Mouse (Mus musculus) embryonic facial prominence, embryonic 13.5 days (tissue): ENCODE data around the gene Cyp1a2. TPM values are rescaled to one million over a fixed set of nuclear protein-coding genes. Genes with fewer than 3 reads are reported as not detected.

Experiments used
- ATAC-seq: fragments of 200-750 bp; cut with Nextera tagmentation; 2 replicates; pipeline ENCODE4 v1.8.0; 2017; ENCODE audit warnings: low read depth; ENCODE audit not compliant: insufficient number of reproducible peaks, insufficient read depth, low FRiP score, low TSS enrichment
- H3K27ac ChIP-seq: fragments of 300-500 bp; sonication (generic); 2 replicates; pipeline ENCODE4 v1.5.1; 2015; ENCODE audit warnings: moderate library complexity, mild to moderate bottlenecking, inconsistent platforms
- H3K27me3 ChIP-seq: fragments of 300-500 bp; sonication (generic); 2 replicates; pipeline ENCODE4 v1.6.1; 2015; ENCODE audit warnings: mild to moderate bottlenecking, inconsistent platforms
- H3K36me3 ChIP-seq: fragments of 300-500 bp; sonication (generic); 2 replicates; pipeline ENCODE4 v1.6.1; 2015; ENCODE audit warnings: mild to moderate bottlenecking, inconsistent platforms
- H3K4me1 ChIP-seq: fragments of 300-500 bp; sonication (generic); 2 replicates; pipeline ENCODE4 v1.6.1; 2015; ENCODE audit warnings: inconsistent platforms
- H3K4me2 ChIP-seq: fragments of 300-500 bp; sonication (generic); 2 replicates; pipeline ENCODE4 v1.6.1; 2015; ENCODE audit warnings: moderate library complexity, mild to moderate bottlenecking, inconsistent platforms
- H3K4me3 ChIP-seq: fragments of 300-500 bp; sonication (generic); 2 replicates; pipeline ENCODE4 v1.5.1; 2015; ENCODE audit warnings: mild to moderate bottlenecking, inconsistent platforms
- H3K9ac ChIP-seq: fragments of 300-500 bp; sonication (generic); 2 replicates; pipeline ENCODE4 v1.6.1; 2015; ENCODE audit warnings: mild to moderate bottlenecking, inconsistent platforms
- H3K9me3 ChIP-seq: fragments of 300-500 bp; sonication (generic); 2 replicates; pipeline ENCODE4 v1.6.1; 2016; ENCODE audit warnings: inconsistent platforms
- WGBS: fragments of 180-500 bp; shearing (Covaris S2); methylation state at CpG from one replicate; pipeline ENCODE4 v1.1.7; 2015; ENCODE audit warnings: mixed read lengths; 5-methylcytosine and 5-hydroxymethylcytosine counted together
- polyA plus RNA-seq: library from polyadenylated mRNA; unstranded; fragments of >200 nt; fragmentation: Nextera tagmentation; extraction: Ambion mirVana; gene quantifications from 2 replicates; pipeline ENCODE4 v1.2.1, GENCODE M21; 2015

The Cyp1a2 gene
- polyA plus RNA-seq, 1 experiment from 2014 or later: not detected

GRCm38 (mm10) chr9:57633481-57634024 is 50.0 kb downstream of the Cyp1a2 start:
- no peak overlapping the region for H3K27ac ChIP-seq
- no peak for ATAC-seq
- no peak overlapping the region for H3K4me2 ChIP-seq
- no peaks in the 10 kb centered on the region for H3K27me3 ChIP-seq
- peaks cover 23% of the 10 kb centered on the region for H3K4me1 ChIP-seq
- H3K9ac ChIP-seq: no peak overlapping the region
- WGBS: 40% methylated on average over 4 of the region's 4 CpGs
- H3K9me3 ChIP-seq: no peaks in the 10 kb centered on the region
- H3K4me3 ChIP-seq: no peak overlapping the region
- peaks cover 42% of the 10 kb centered on the region for H3K36me3 ChIP-seq

- H3K36me3 ChIP-seq: peaks cover 79% of the 10 kb centered on the region
- no peak overlapping the region for H3K4me3 ChIP-seq
- peaks cover 3% of the 10 kb centered on the region for H3K4me1 ChIP-seq
- no peak overlapping the region for H3K4me2 ChIP-seq
- peak; percentile 50; the same call in 1 of the 2 replicates for ATAC-seq
- WGBS: 71% methylated on average over 14 of the region's 14 CpGs
- no peak overlapping the region for H3K9ac ChIP-seq
- no peaks in the 10 kb centered on the region for H3K9me3 ChIP-seq
- no peaks in the 10 kb centered on the region for H3K27me3 ChIP-seq
- H3K27ac ChIP-seq: no peak overlapping the region
Measured at GRCm38 (mm10) chr9:57629118-57629874, 54.2 kb downstream of the Cyp1a2 start.

DNA sequence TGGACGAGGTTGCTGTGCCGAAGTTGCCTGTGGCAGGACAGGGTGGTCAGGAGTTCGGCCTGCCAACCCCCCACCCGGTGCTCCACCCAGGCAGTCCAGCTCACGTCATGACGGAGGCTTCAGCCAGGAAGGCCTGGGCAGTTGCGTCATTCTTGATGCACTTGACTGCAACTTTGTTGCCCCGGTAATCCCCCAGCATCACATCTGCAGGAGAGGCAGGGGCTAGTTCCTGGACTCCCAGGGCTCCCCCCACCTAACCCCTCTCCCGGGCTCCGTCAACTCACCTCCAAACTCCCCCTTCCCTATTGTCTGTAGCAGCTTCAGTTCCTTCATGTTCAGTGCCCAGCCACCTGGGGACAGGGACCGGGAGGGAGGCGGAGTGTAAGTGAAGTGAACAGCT is 54.8 kb downstream of the Cyp1a2 start:
- Histone ChIP-seq H3K4me3 (no peak overlapping the region), H3K4me1 (no peaks in the 10 kb centered on the region), H3K4me2 (no peak overlapping the region), H3K9ac (no peak overlapping the region), H3K27me3 (no peaks in the 10 kb centered on the region), H3K36me3 (peaks cover 80% of the 10 kb centered on the region), H3K27ac (no peak overlapping the region), H3K9me3 (no peaks in the 10 kb centered on the region)
- ATAC-seq: 0 out of 2 replicates have a peak, but pooled peaks have one; percentile 5
- 92% methylated on average over 12 of the region's 12 CpGs for WGBS

- Histone ChIP-seq H3K9ac (no peak overlapping the region), H3K4me3 (no peak overlapping the region), H3K9me3 (no peaks in the 10 kb centered on the region), H3K4me1 (no peaks in the 10 kb centered on the region), H3K27me3 (no peaks in the 10 kb centered on the region), H3K4me2 (no peak overlapping the region), H3K36me3 (peaks cover 80% of the 10 kb centered on the region), H3K27ac (no peak overlapping the region)
- WGBS: 91% methylated on average over 11 of the region's 11 CpGs
- ATAC-seq: no peak
Measured at GRCm38 (mm10) chr9:57627892-57628291, 55.6 kb downstream of the Cyp1a2 start.

DNA sequence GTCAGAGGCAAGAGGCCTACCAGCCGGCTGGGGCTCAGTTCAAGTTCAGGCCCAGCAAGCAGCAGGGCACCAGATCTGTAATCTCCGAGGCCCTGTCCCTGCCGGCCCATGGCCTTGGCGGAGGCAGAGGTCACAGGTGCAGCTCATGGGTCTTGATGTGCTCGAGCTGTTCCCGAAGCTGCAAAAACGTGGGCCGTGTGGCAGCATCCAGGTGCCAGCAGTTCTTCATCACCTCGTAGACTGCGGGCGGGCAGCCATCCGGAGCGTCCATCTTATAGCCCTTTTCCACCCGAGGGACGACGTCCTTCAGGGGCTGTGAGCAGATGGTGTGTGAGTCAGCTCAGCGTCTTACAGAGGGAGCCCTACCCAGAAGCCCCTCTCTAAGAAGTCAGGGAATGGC is 56.3 kb downstream of the Cyp1a2 start:
- H3K27ac ChIP-seq: no peak overlapping the region
- H3K27me3 ChIP-seq: no peaks in the 10 kb centered on the region
- no peak for ATAC-seq
- H3K4me2 ChIP-seq: no peak overlapping the region
- H3K4me3 ChIP-seq: no peak overlapping the region
- no peaks in the 10 kb centered on the region for H3K9me3 ChIP-seq
- no peaks in the 10 kb centered on the region for H3K4me1 ChIP-seq
- H3K9ac ChIP-seq: no peak overlapping the region
- 88% methylated on average over 17 of the region's 17 CpGs for WGBS
- peaks cover 78% of the 10 kb centered on the region for H3K36me3 ChIP-seq

Other genes starting within 250 kb of the Cyp1a2 start
- 27.9 and 30.0 TPM in 2 replicates for gene Ppcdc, start 243.6 kb downstream of the Cyp1a2 start, polyA plus RNA-seq
- 14.8 and 16.4 TPM in 2 replicates for gene Scamp5, start 215.6 kb downstream of the Cyp1a2 start, polyA plus RNA-seq
- 0.61 and 1.3 TPM in 2 replicates for gene Rpp25, start 179.7 kb downstream of the Cyp1a2 start, polyA plus RNA-seq
- 473 and 528 TPM in 2 replicates for gene Cox5a, start 162.4 kb downstream of the Cyp1a2 start, polyA plus RNA-seq
- 25.1 and 28.9 TPM in 2 replicates for gene Fam219b, start 146.2 kb downstream of the Cyp1a2 start, polyA plus RNA-seq
- gene Mpi, start 130.9 kb downstream of the Cyp1a2 start, polyA plus RNA-seq: 47.1 and 48.8 TPM in 2 replicates
- gene Scamp2, start 122.8 kb downstream of the Cyp1a2 start, polyA plus RNA-seq: 54.2 and 61.7 TPM in 2 replicates
- gene Ulk3, start 94.3 kb downstream of the Cyp1a2 start, polyA plus RNA-seq: 20.3 and 26.9 TPM in 2 replicates
- gene Cplx3, start 77.4 kb downstream of the Cyp1a2 start, polyA plus RNA-seq: not detected in 2 replicates
- gene Lman1l, start 62.9 kb downstream of the Cyp1a2 start, polyA plus RNA-seq: not detected in 2 replicates
- gene Csk, start 30.1 kb downstream of the Cyp1a2 start, polyA plus RNA-seq: 32.4 and 38.0 TPM in 2 replicates
- gene Cyp1a1, start 4.2 kb upstream of the Cyp1a2 start, polyA plus RNA-seq: not detected in 2 replicates
- 34.2 and 35.0 TPM in 2 replicates for gene Edc3, start 24.8 kb upstream of the Cyp1a2 start, polyA plus RNA-seq
- 71.7 and 74.5 TPM in 2 replicates for gene Clk3, start 82.2 kb upstream of the Cyp1a2 start, polyA plus RNA-seq
- 6.7 and 6.8 TPM in 2 replicates for gene Arid3b, start 153.1 kb upstream of the Cyp1a2 start, polyA plus RNA-seq
- 111 and 120 TPM in 2 replicates for gene Ubl7, start 227.3 kb upstream of the Cyp1a2 start, polyA plus RNA-seq